Mouse (Mus musculus) adrenal gland, adult 8-10 months (tissue): Measurements from ENCODE around the gene Mapk8ip1. TPM values are rescaled to one million over a fixed set of nuclear protein-coding genes. Genes with fewer than 3 reads are reported as not detected.

Experiments used
- microRNA-seq, 2 experiments: library from miRNA; unstranded; fragments of <30 nt; microRNA quantifications; one replicate each; pipeline ENCODE4 v1.2.0; 2022
- total RNA-seq, 4 experiments: library from RNA; stranded (reverse); gene quantifications; 2 replicates each; pipeline ENCODE4 v1.2.4; 2022

Gene Mapk8ip1
- total RNA-seq, 4 experiments from 2014 or later: 34.6 to 43.3 (median 38.7) TPM

Small RNAs within 50 kb of the gene (microRNA-seq; reads per million reads assigned to microRNA genes)
- gene Mir7000: 0.17 to 0.18 reads per million in 2 experiments

Other genes with a start within 250 kb of the Mapk8ip1 start
- 100 to 1,000 TPM in 2 of 4 experiments, 10 to 100 TPM in 2; 63.1 to 281 (median 138) TPM for gene Pex16, start 26.6 kb downstream of the Mapk8ip1 start, total RNA-seq
- gene Large2, start 26.4 kb downstream of the Mapk8ip1 start, total RNA-seq: 1 to 10 TPM in 3 of 4 experiments, under 1 TPM in 1; 0.40 to 4.6 (median 2.1) TPM
- gene 1700029I15Rik, start 18.7 kb downstream of the Mapk8ip1 start, total RNA-seq: 10 to 100 TPM in 2 of 4 experiments, 1 to 10 TPM in 2; 8.0 to 18.6 (median 10.3) TPM
- gene Cry2, start 32.8 kb upstream of the Mapk8ip1 start, total RNA-seq: 10 to 100 TPM; 44.0 to 57.9 (median 47.5) TPM
- gene Slc35c1, start 59.3 kb upstream of the Mapk8ip1 start, total RNA-seq: 10 to 100 TPM; 15.7 to 24.0 (median 19.6) TPM
- gene Chst1, start 198.4 kb upstream of the Mapk8ip1 start, total RNA-seq: 10 to 100 TPM; 10.3 to 25.3 (median 16.5) TPM